11 mouse cellular contexts compared by ENCODE assay signal in the genomic region with DNA sequence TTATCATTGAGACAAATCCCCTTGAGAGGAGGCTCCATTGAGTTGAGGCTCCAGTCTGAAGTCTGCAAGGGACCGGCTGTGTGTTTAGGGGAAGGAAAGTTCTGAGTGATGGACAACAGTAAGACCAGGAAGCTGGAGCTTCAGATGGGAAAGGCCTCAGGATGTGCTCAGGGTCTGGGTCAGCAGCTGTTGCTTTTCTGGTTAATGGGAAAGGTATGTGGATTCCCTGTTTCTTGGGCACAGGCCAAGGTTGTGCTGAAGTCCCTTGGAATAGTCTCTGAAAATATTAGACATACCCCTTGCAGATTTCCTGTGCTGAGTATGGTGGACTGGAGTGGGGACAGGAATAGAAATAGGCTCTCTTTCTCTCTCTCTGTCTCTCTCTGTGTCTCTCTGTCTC. TPM values are rescaled to one million over a fixed set of nuclear protein-coding genes. Genes with fewer than 3 reads are reported as not detected.
DNase-seq lines count a peak whose midpoint lies in the region; ATAC-seq lines count a peak whose summit lies in the region.
"Not testable (repeated sequence)": the region's sequence is repeated elsewhere in the genome, so short reads cannot be mapped to it uniquely, and the experiment has no call there.
"Had no signal": no experiment of that assay in that cellular context is flagged by ENCODE, and none has a peak within 500 bp of the region (broad histone marks: within the 10 kb centered on the region; RNA-seq: fewer than 3 reads in every experiment).

No protein-coding gene starts in this region.

- peak overlapping the region; percentile 58; the same call in 1 of the 2 replicates for H3K27ac ChIP-seq in forebrain, embryonic 10.5 days
- H3K27ac ChIP-seq in heart, embryonic 13.5 days (replicated peaks): peak overlapping the region; percentile 42
- 0 out of 2 replicates have a peak overlapping the region, but pooled peaks have one; percentile 18 for H3K27ac ChIP-seq in hindbrain, embryonic 12.5 days
- not testable (repeated sequence) for H3K27ac ChIP-seq in intestine, embryonic 16.5 days (ENCODE audit: low read length); lung, embryonic 16.5 days (ENCODE audit: low read length)
- H3K27ac ChIP-seq in neural tube, embryonic 15.5 days (replicated peaks): peak overlapping the region; percentile 54; the same call in 1 of the 2 replicates

- not testable (repeated sequence) for H3K36me3 ChIP-seq in forebrain, embryonic 10.5 days (replicated peaks); heart, embryonic 13.5 days; hindbrain, embryonic 12.5 days; intestine, embryonic 16.5 days (ENCODE audit: control insufficient read depth, insufficient read depth, low read length); lung, embryonic 16.5 days (ENCODE audit: control insufficient read depth, insufficient read depth, low read length); neural tube, embryonic 15.5 days

- not testable (repeated sequence) for H3K27me3 ChIP-seq in forebrain, embryonic 10.5 days (ENCODE audit: poor library complexity, severe bottlenecking); heart, embryonic 13.5 days (replicated peaks); hindbrain, embryonic 12.5 days; intestine, embryonic 16.5 days (replicated peaks; ENCODE audit: control insufficient read depth, insufficient read depth, low read length); lung, embryonic 16.5 days (ENCODE audit: control insufficient read depth, insufficient read depth, low read depth, low read length); neural tube, embryonic 15.5 days (replicated peaks)

- not testable (repeated sequence) for H3K4me3 ChIP-seq in forebrain, embryonic 10.5 days; heart, embryonic 13.5 days; hindbrain, embryonic 12.5 days; intestine, embryonic 16.5 days (ENCODE audit: low read length); lung, embryonic 16.5 days (ENCODE audit: low read length); neural tube, embryonic 15.5 days (replicated peaks)

- peaks cover 31% of the 10 kb centered on the region for H3K4me1 ChIP-seq in forebrain, embryonic 10.5 days
- H3K4me1 ChIP-seq in heart, embryonic 13.5 days: peaks cover 26% of the 10 kb centered on the region
- peaks cover 17% of the 10 kb centered on the region for H3K4me1 ChIP-seq in hindbrain, embryonic 12.5 days
- not testable (repeated sequence) for H3K4me1 ChIP-seq in intestine, embryonic 16.5 days (ENCODE audit: control insufficient read depth, insufficient read depth, low read length); lung, embryonic 16.5 days (replicated peaks; ENCODE audit: control insufficient read depth, insufficient read depth, low read length)
- peaks cover 26% of the 10 kb centered on the region for H3K4me1 ChIP-seq in neural tube, embryonic 15.5 days

- H3K4me2 ChIP-seq in heart, embryonic 13.5 days; hindbrain, embryonic 12.5 days (replicated peaks); intestine, embryonic 16.5 days (ENCODE audit: low read depth, low read length); lung, embryonic 16.5 days (ENCODE audit: low read depth, low read length); neural tube, embryonic 15.5 days: not testable (repeated sequence)

- not testable (repeated sequence) for H3K9me3 ChIP-seq in forebrain, embryonic 10.5 days; heart, embryonic 13.5 days; hindbrain, embryonic 12.5 days (replicated peaks); intestine, embryonic 16.5 days (ENCODE audit: control insufficient read depth, low read length); lung, embryonic 16.5 days (ENCODE audit: control insufficient read depth, low read length); neural tube, embryonic 15.5 days (replicated peaks)

- ATAC-seq in heart, embryonic 13.5 days (ENCODE audit: extremely low read depth, insufficient number of reproducible peaks, low FRiP score, low TSS enrichment): 0 out of 2 replicates have a peak, but pooled peaks have one; percentile 14
- not testable (repeated sequence) for ATAC-seq in hindbrain, embryonic 12.5 days (ENCODE audit: low FRiP score); neural tube, embryonic 15.5 days (ENCODE audit: low FRiP score)
- peak; percentile 33 for ATAC-seq in intestine, embryonic 16.5 days
- ATAC-seq in lung, embryonic 16.5 days (ENCODE audit: low read depth): peak; percentile 34; the same call in 1 of the 2 replicates

- not testable (repeated sequence) for H3K9ac ChIP-seq in heart, embryonic 13.5 days; hindbrain, embryonic 12.5 days; intestine, embryonic 16.5 days (ENCODE audit: low read depth, low read length); lung, embryonic 16.5 days (ENCODE audit: low read length); neural tube, embryonic 15.5 days (replicated peaks)

- 50% methylated on average over 1 of the region's 1 CpGs for WGBS in forebrain, embryonic 10.5 days
- 27% methylated on average over 1 of the region's 1 CpGs for WGBS in heart, embryonic 13.5 days
- WGBS in hindbrain, embryonic 12.5 days: 39% methylated on average over 1 of the region's 1 CpGs
- WGBS in intestine, embryonic 16.5 days: 21% methylated on average over 1 of the region's 1 CpGs
- WGBS in lung, embryonic 16.5 days: 10% methylated on average over 1 of the region's 1 CpGs
- WGBS in neural tube, embryonic 15.5 days: 45% methylated on average over 1 of the region's 1 CpGs

- peak; percentile 40 for DNase-seq in adrenal gland, adult 2 months
- DNase-seq in forebrain, embryonic 10.5 days (ENCODE audit: extremely low spot score, low spot score): not testable (repeated sequence)
- DNase-seq in kidney, postnatal 4 days: peak; percentile 41 to 62

RNA-seq across cellular contexts. Expression of a gene that starts 10.6 kb away (rescaled TPM):
- 10 to 100 TPM; 32.2 to 56.3 TPM for total RNA-seq in adrenal gland, adult 2 months (2021)
- polyA plus RNA-seq in adrenal gland, adult 2 months (2012; rRNA removed): 38.9 and 41.9 TPM in 2 replicates
- 8.9 and 10.5 TPM in 2 replicates for polyA plus RNA-seq in forebrain, embryonic 10.5 days (2016; fragmentation: Nextera tagmentation; extraction: Ambion mirVana)
- 25.1 and 25.4 TPM in 2 replicates for polyA plus RNA-seq in heart, embryonic 13.5 days (2015; fragmentation: Nextera tagmentation; extraction: Ambion mirVana)
- 10.6 and 15.0 TPM in 2 replicates for polyA plus RNA-seq in hindbrain, embryonic 12.5 days (2016; fragmentation: Nextera tagmentation; extraction: Ambion mirVana)
- polyA plus RNA-seq in intestine, embryonic 16.5 days (2015; fragmentation: Nextera tagmentation; extraction: Ambion mirVana): 33.1 and 35.2 TPM in 2 replicates
- polyA plus RNA-seq in lung, embryonic 16.5 days (2015; fragmentation: Nextera tagmentation; extraction: Ambion mirVana): 75.8 and 82.9 TPM in 2 replicates
- polyA plus RNA-seq in neural tube, embryonic 15.5 days (2015; fragmentation: Nextera tagmentation; extraction: Ambion mirVana): 8.4 and 23.4 TPM in 2 replicates

RNA-seq across cellular contexts. Expression of a gene that starts 12.0 kb away (rescaled TPM):
- under 1 TPM; 0.23 to 0.24 TPM for total RNA-seq in adrenal gland, adult 2 months (2021)
- polyA plus RNA-seq in adrenal gland, adult 2 months (2012; rRNA removed): 0.25 and 0.49 TPM in 2 replicates
- polyA plus RNA-seq in forebrain, embryonic 10.5 days (2016; fragmentation: Nextera tagmentation; extraction: Ambion mirVana): 0.11 and 0.30 TPM in 2 replicates
- 0.21 TPM in 1 of 2 replicates, not detected in the other for polyA plus RNA-seq in heart, embryonic 13.5 days (2015; fragmentation: Nextera tagmentation; extraction: Ambion mirVana)
- polyA plus RNA-seq in hindbrain, embryonic 12.5 days (2016; fragmentation: Nextera tagmentation; extraction: Ambion mirVana): 0.62 and 0.82 TPM in 2 replicates
- 0.32 and 0.42 TPM in 2 replicates for polyA plus RNA-seq in intestine, embryonic 16.5 days (2015; fragmentation: Nextera tagmentation; extraction: Ambion mirVana)
- not detected in 2 replicates for polyA plus RNA-seq in lung, embryonic 16.5 days (2015; fragmentation: Nextera tagmentation; extraction: Ambion mirVana)
- polyA plus RNA-seq in neural tube, embryonic 15.5 days (2015; fragmentation: Nextera tagmentation; extraction: Ambion mirVana): 0.24 and 0.70 TPM in 2 replicates
- total RNA-seq: MEL had no signal
- polyA plus RNA-seq: erythroblast, embryonic 14.5 days; liver, embryonic 16.5 days had no signal
